Mouse (Mus musculus) erythroid progenitor cell, adult 5-6 weeks (primary cell): Measurements from ENCODE around the gene Fdxr. TPM values are rescaled to one million over a fixed set of nuclear protein-coding genes. Genes with fewer than 3 reads are reported as not detected.

Experiments used
- ATAC-seq: replicated peaks from 2 replicates; pipeline ENCODE4 v1.8.0; 2016; ENCODE audit warnings: moderate number of reproducible peaks, mild to moderate bottlenecking, moderate TSS enrichment, inconsistent platforms; ENCODE audit not compliant: poor library complexity, low FRiP score, severe bottlenecking
- total RNA-seq, 2 experiments: library from RNA; stranded (forward) in 1 of 2; stranded (reverse) in 1 of 2; fragments of 150-400 nt in 1 of 2; fragments of 186-747, 209-891 nt in 1 of 2; gene quantifications; 2 replicates each; pipeline versions ENCODE4 v1.2.3 to v1.2.4; 2015 to 2017; ENCODE audit warnings: low replicate concordance in 2 of 2

Gene Fdxr
- total RNA-seq, 2 experiments from 2014 or later: 1.3 to 1.4 TPM

- ATAC-seq: no peak
Observed at GRCm38 (mm10) chr11:115222570-115222969, 54.3 kb downstream of the Fdxr start.

- no peak for ATAC-seq
Observed at GRCm38 (mm10) chr11:115222077-115222476, 54.8 kb downstream of the Fdxr start.

- no peak for ATAC-seq
Observed at GRCm38 (mm10) chr11:115219685-115220084, 57.2 kb downstream of the Fdxr start.

GRCm38 (mm10) chr11:115219263-115219662 is 57.6 kb downstream of the Fdxr start:
- ATAC-seq: no peak

Other genes starting within 250 kb of the Fdxr start
- 5.8 and 11.7 TPM in 2 replicates for gene Cd300ld5, start 239.3 kb downstream of the Fdxr start, total RNA-seq (2015; ENCODE audit: low replicate concordance)
- gene Cd300ld5, start 239.3 kb downstream of the Fdxr start, total RNA-seq (2017; ENCODE audit: low replicate concordance): not detected in 2 replicates
- 5.8 and 11.7 TPM in 2 replicates for gene Cd300ld3, start 228.6 kb downstream of the Fdxr start, total RNA-seq (2015; ENCODE audit: low replicate concordance)
- 4.1 and 5.7 TPM in 2 replicates for gene Cd300ld3, start 228.6 kb downstream of the Fdxr start, total RNA-seq (2017; ENCODE audit: low replicate concordance)
- 0.36 and 3.8 TPM in 2 replicates for gene Cd300e, start 214.9 kb downstream of the Fdxr start, total RNA-seq (2015; ENCODE audit: low replicate concordance)
- gene Cd300e, start 214.9 kb downstream of the Fdxr start, total RNA-seq (2017; ENCODE audit: low replicate concordance): not detected in 2 replicates
- 1.1 and 10.5 TPM in 2 replicates for gene Rab37, start 185.6 kb downstream of the Fdxr start, total RNA-seq (2015; ENCODE audit: low replicate concordance)
- gene Rab37, start 185.6 kb downstream of the Fdxr start, total RNA-seq (2017; ENCODE audit: low replicate concordance): 4.0 and 5.8 TPM in 2 replicates
- gene Cd300lf, start 143.1 kb downstream of the Fdxr start, total RNA-seq (2015; ENCODE audit: low replicate concordance): 1.7 and 2.9 TPM in 2 replicates
- 8.6 and 10.7 TPM in 2 replicates for gene Cd300lf, start 143.1 kb downstream of the Fdxr start, total RNA-seq (2017; ENCODE audit: low replicate concordance)
- 15.1 and 16.8 TPM in 2 replicates for gene Slc9a3r1, start 113.7 kb downstream of the Fdxr start, total RNA-seq (2015; ENCODE audit: low replicate concordance)
- gene Slc9a3r1, start 113.7 kb downstream of the Fdxr start, total RNA-seq (2017; ENCODE audit: low replicate concordance): 13.1 and 13.7 TPM in 2 replicates
- 5.0 and 6.3 TPM in 2 replicates for gene Tmem104, start 89.6 kb downstream of the Fdxr start, total RNA-seq (2015; ENCODE audit: low replicate concordance)
- gene Tmem104, start 89.6 kb downstream of the Fdxr start, total RNA-seq (2017; ENCODE audit: low replicate concordance): 0.64 and 6.3 TPM in 2 replicates
- 9.2 and 11.2 TPM in 2 replicates for gene Nat9, start 89.2 kb downstream of the Fdxr start, total RNA-seq (2015; ENCODE audit: low replicate concordance)
- 2.3 TPM in 1 of 2 replicates, not detected in the other for gene Nat9, start 89.2 kb downstream of the Fdxr start, total RNA-seq (2017; ENCODE audit: low replicate concordance)
- gene Grin2c, start 9.8 kb downstream of the Fdxr start, total RNA-seq (2015; ENCODE audit: low replicate concordance): not detected in 2 replicates
- gene Grin2c, start 9.8 kb downstream of the Fdxr start, total RNA-seq (2017; ENCODE audit: low replicate concordance): not detected in 2 replicates
- not detected in 2 replicates for gene Fads6, start 20.6 kb upstream of the Fdxr start, total RNA-seq (2015; ENCODE audit: low replicate concordance)
- 0.45 and 0.64 TPM in 2 replicates for gene Fads6, start 20.6 kb upstream of the Fdxr start, total RNA-seq (2017; ENCODE audit: low replicate concordance)
- not detected in 2 replicates for gene Otop2, start 30.1 kb upstream of the Fdxr start, total RNA-seq (2015; ENCODE audit: low replicate concordance)
- not detected in 2 replicates for gene Otop2, start 30.1 kb upstream of the Fdxr start, total RNA-seq (2017; ENCODE audit: low replicate concordance)
- gene Ush1g, start 45.0 kb upstream of the Fdxr start, total RNA-seq (2015; ENCODE audit: low replicate concordance): not detected in 2 replicates
- not detected in 2 replicates for gene Ush1g, start 45.0 kb upstream of the Fdxr start, total RNA-seq (2017; ENCODE audit: low replicate concordance)
- gene Otop3, start 57.7 kb upstream of the Fdxr start, total RNA-seq (2015; ENCODE audit: low replicate concordance): not detected in 2 replicates
- gene Otop3, start 57.7 kb upstream of the Fdxr start, total RNA-seq (2017; ENCODE audit: low replicate concordance): not detected in 2 replicates
- not detected in 2 replicates for gene Hid1, start 90.7 kb upstream of the Fdxr start, total RNA-seq (2015; ENCODE audit: low replicate concordance)
- gene Hid1, start 90.7 kb upstream of the Fdxr start, total RNA-seq (2017; ENCODE audit: low replicate concordance): not detected in 2 replicates
- gene Cdr2l, start 104.9 kb upstream of the Fdxr start, total RNA-seq (2015; ENCODE audit: low replicate concordance): not detected in 2 replicates
- gene Cdr2l, start 104.9 kb upstream of the Fdxr start, total RNA-seq (2017; ENCODE audit: low replicate concordance): not detected in 2 replicates
- 12.6 and 24.1 TPM in 2 replicates for gene Mrpl58, start 126.7 kb upstream of the Fdxr start, total RNA-seq (2015; ENCODE audit: low replicate concordance)
- 16.6 and 30.3 TPM in 2 replicates for gene Mrpl58, start 126.7 kb upstream of the Fdxr start, total RNA-seq (2017; ENCODE audit: low replicate concordance)
- 520 and 620 TPM in 2 replicates for gene Atp5h, start 142.9 kb upstream of the Fdxr start, total RNA-seq (2015; ENCODE audit: low replicate concordance)
- gene Atp5h, start 142.9 kb upstream of the Fdxr start, total RNA-seq (2017; ENCODE audit: low replicate concordance): 410 and 415 TPM in 2 replicates
- gene Kctd2, start 143.1 kb upstream of the Fdxr start, total RNA-seq (2015; ENCODE audit: low replicate concordance): 4.2 and 14.1 TPM in 2 replicates
- gene Kctd2, start 143.1 kb upstream of the Fdxr start, total RNA-seq (2017; ENCODE audit: low replicate concordance): 8.3 and 16.9 TPM in 2 replicates
- not detected in 2 replicates for gene Trim80, start 163.5 kb upstream of the Fdxr start, total RNA-seq (2015; ENCODE audit: low replicate concordance)
- not detected in 2 replicates for gene Trim80, start 163.5 kb upstream of the Fdxr start, total RNA-seq (2017; ENCODE audit: low replicate concordance)
- gene Slc16a5, start 185.4 kb upstream of the Fdxr start, total RNA-seq (2015; ENCODE audit: low replicate concordance): not detected in 2 replicates
- 1.0 TPM in 1 of 2 replicates, not detected in the other for gene Slc16a5, start 185.4 kb upstream of the Fdxr start, total RNA-seq (2017; ENCODE audit: low replicate concordance)
- gene Armc7, start 198.6 kb upstream of the Fdxr start, total RNA-seq (2015; ENCODE audit: low replicate concordance): 1.8 TPM in 1 of 2 replicates, not detected in the other
- gene Armc7, start 198.6 kb upstream of the Fdxr start, total RNA-seq (2017; ENCODE audit: low replicate concordance): 2.7 TPM in 2 replicates
- 13.0 and 22.3 TPM in 2 replicates for gene Nt5c, start 214.8 kb upstream of the Fdxr start, total RNA-seq (2015; ENCODE audit: low replicate concordance)
- 9.8 and 37.2 TPM in 2 replicates for gene Nt5c, start 214.8 kb upstream of the Fdxr start, total RNA-seq (2017; ENCODE audit: low replicate concordance)
- 168 and 177 TPM in 2 replicates for gene Jpt1, start 237.3 kb upstream of the Fdxr start, total RNA-seq (2015; ENCODE audit: low replicate concordance)
- gene Jpt1, start 237.3 kb upstream of the Fdxr start, total RNA-seq (2017; ENCODE audit: low replicate concordance): 225 and 235 TPM in 2 replicates